Mouse (Mus musculus): ENCODE results near the gene Tmem109. TPM values are rescaled to one million over a fixed set of nuclear protein-coding genes. Genes with fewer than 3 reads are reported as not detected.

Tmem109 gene
- polyA plus RNA-seq, 1 experiment from 2014 or later = 21.9 TPM

DNA sequence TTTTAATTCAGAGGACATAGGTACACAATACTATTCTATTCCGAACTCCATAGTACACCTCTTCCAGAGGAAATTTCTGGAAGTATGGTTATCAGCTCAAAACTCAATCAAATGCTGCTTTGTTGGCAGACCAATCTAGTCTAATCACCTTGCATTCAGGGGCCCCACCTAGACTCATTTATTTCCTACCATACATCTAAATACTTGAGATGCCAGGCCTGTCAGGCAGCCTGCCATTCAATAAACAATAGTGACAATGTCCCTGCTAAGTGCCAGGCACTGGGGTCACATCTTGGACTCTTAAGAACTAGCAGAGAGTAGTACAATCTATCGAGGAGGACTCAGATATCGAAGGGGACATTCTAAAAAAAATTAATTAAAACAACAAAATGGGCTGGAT is 10.4 kb upstream of the Tmem109 start:
- no peaks in the 10 kb centered on the region for H3K9me3 ChIP-seq (replicated peaks)
- ATAC-seq (ENCODE audit: low read depth) = no peak
- H3K36me3 ChIP-seq = peaks cover 2% of the 10 kb centered on the region; the same call in 1 of the 2 replicates
- H3K27me3 ChIP-seq = no peaks in the 10 kb centered on the region
- DNase-seq = no peak
- H3K27ac ChIP-seq = no peak overlapping the region
- H3K9ac ChIP-seq = no peak overlapping the region
- H3K4me2 ChIP-seq = no peak overlapping the region
- peaks cover 26% of the 10 kb centered on the region for H3K4me1 ChIP-seq (replicated peaks)
- 73% methylated on average over 3 of the region's 3 CpGs for WGBS (ENCODE audit: insufficient replicate concordance)
- H3K4me3 ChIP-seq (replicated peaks) = no peak overlapping the region

DNA sequence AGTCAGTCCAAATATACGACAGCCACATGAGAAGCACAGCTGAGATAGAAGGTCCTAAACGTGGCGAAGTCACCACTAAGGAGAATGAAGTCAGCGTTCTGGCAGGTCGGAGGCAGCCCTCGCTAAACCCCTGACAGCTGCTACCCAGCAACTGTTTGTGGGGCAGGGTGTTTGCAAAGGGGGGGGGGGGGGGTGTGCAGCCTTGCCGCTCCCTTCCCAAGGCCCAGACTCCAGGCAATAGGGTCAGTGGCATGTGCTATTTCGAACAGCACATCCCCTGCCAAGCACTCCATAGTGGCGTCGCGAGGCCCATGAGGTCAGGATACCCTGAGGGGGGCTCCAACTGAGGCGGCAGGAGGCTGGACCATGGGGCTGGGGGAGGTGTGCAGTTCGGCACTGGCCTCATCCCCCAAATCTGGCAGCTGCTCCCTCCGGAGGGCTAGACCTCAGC is 801 bp downstream of the Tmem109 start:
- Histone ChIP-seq H3K9ac (peak overlapping the region; percentile 76), H3K4me2 (peak overlapping the region; percentile 92), H3K27ac (no peak overlapping the region), H3K4me1 (replicated peaks) (peaks cover 28% of the 10 kb centered on the region), H3K36me3 (no peaks in the 10 kb centered on the region), H3K4me3 (replicated peaks) (peak overlapping the region; percentile 64), H3K9me3 (replicated peaks) (no peaks in the 10 kb centered on the region), H3K27me3 (no peaks in the 10 kb centered on the region)
- DNase-seq = no peak
- 5% methylated on average over 14 of the region's 14 CpGs for WGBS (ENCODE audit: insufficient replicate concordance)
- ATAC-seq (ENCODE audit: low read depth) = peak; percentile 50

GRCm38 (mm10) chr19:10880085-10880974 is 1.5 kb downstream of the Tmem109 start:
- H3K36me3 ChIP-seq = no peaks in the 10 kb centered on the region

DNA sequence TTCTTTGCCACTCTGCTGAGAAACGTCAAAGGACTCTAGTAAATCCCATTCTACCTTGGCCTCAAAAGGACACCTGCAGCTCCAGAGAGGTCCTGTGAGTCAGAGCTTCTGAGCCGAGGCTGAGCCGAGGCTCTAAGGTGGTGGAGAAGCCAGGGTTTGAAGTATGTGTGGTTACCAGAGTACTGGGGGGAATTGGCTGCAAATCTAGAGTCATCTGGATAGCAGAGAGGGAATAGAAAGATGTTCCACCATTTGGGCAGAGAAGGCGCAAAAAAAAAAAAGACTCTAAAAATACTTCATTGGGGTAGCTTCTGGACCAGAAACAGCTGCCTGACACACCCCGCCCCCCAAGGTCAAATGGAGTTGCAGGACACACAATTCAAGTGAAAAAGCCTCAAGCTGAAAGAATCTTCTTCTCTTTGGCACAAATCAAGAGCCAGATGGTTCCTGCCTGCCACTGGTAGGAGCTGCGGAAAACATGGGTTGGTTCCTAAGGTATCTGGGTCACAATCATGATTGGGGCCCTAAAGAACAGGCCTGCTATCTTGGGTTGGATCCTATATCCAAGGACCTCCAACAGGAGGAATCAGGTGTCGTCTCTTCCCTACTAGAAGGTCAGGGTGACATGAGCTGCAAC is 3.5 kb downstream of the Tmem109 start:
- Histone ChIP-seq H3K36me3 (peaks cover 11% of the 10 kb centered on the region), H3K4me1 (replicated peaks) (peaks cover 28% of the 10 kb centered on the region), H3K27ac (no peak overlapping the region), H3K9ac (no peak overlapping the region), H3K4me2 (no peak overlapping the region), H3K27me3 (no peaks in the 10 kb centered on the region), H3K9me3 (replicated peaks) (no peaks in the 10 kb centered on the region), H3K4me3 (replicated peaks) (no peak overlapping the region)
- ATAC-seq (ENCODE audit: low read depth) = no peak
- 78% methylated on average over 7 of the region's 7 CpGs for WGBS (ENCODE audit: insufficient replicate concordance)
- DNase-seq = no peak

More at GRCm38 (mm10) chr19:10880085-10880974, 1.5 kb downstream of the Tmem109 start:
- H3K27ac ChIP-seq = no peak overlapping the region
- no peaks in the 10 kb centered on the region for H3K9me3 ChIP-seq (replicated peaks)
- no peak for DNase-seq
- H3K4me3 ChIP-seq (replicated peaks) = peak overlapping the region; percentile 64
- H3K27me3 ChIP-seq = no peaks in the 10 kb centered on the region
- peaks cover 28% of the 10 kb centered on the region for H3K4me1 ChIP-seq (replicated peaks)
- ATAC-seq (ENCODE audit: low read depth) = no peak; the same call in 1 of the 2 replicates
- H3K9ac ChIP-seq = no peak overlapping the region; the same call in 1 of the 2 replicates
- H3K4me2 ChIP-seq = peak overlapping the region; percentile 92
- 30% methylated on average over 6 of the region's 7 CpGs for WGBS (ENCODE audit: insufficient replicate concordance)

GRCm38 (mm10) chr19:10871328-10871961 is 10.4 kb downstream of the Tmem109 start:
- no peak overlapping the region for H3K4me3 ChIP-seq (replicated peaks)
- no peak overlapping the region for H3K9ac ChIP-seq
- H3K27ac ChIP-seq = no peak overlapping the region
- no peak overlapping the region for H3K4me2 ChIP-seq
- H3K4me1 ChIP-seq (replicated peaks) = peaks cover 10% of the 10 kb centered on the region
- H3K9me3 ChIP-seq (replicated peaks) = no peaks in the 10 kb centered on the region
- no peak for ATAC-seq (ENCODE audit: low read depth)
- DNase-seq = no peak
- 70% methylated on average over 14 of the region's 14 CpGs for WGBS (ENCODE audit: insufficient replicate concordance)
- peaks cover 31% of the 10 kb centered on the region for H3K36me3 ChIP-seq
- peaks cover 42% of the 10 kb centered on the region for H3K27me3 ChIP-seq

- DNase-seq = no peak
- Histone ChIP-seq H3K4me3 (replicated peaks) (no peak overlapping the region), H3K9ac (no peak overlapping the region), H3K36me3 (peaks cover 31% of the 10 kb centered on the region), H3K27ac (no peak overlapping the region), H3K9me3 (replicated peaks) (no peaks in the 10 kb centered on the region), H3K4me2 (no peak overlapping the region), H3K4me1 (replicated peaks) (peaks cover 10% of the 10 kb centered on the region), H3K27me3 (peaks cover 42% of the 10 kb centered on the region)
- no peak for ATAC-seq (ENCODE audit: low read depth)
- WGBS (ENCODE audit: insufficient replicate concordance) = 79% methylated on average over 3 of the region's 3 CpGs
Measured at GRCm38 (mm10) chr19:10870676-10871075, 11.1 kb downstream of the Tmem109 start.

DNA sequence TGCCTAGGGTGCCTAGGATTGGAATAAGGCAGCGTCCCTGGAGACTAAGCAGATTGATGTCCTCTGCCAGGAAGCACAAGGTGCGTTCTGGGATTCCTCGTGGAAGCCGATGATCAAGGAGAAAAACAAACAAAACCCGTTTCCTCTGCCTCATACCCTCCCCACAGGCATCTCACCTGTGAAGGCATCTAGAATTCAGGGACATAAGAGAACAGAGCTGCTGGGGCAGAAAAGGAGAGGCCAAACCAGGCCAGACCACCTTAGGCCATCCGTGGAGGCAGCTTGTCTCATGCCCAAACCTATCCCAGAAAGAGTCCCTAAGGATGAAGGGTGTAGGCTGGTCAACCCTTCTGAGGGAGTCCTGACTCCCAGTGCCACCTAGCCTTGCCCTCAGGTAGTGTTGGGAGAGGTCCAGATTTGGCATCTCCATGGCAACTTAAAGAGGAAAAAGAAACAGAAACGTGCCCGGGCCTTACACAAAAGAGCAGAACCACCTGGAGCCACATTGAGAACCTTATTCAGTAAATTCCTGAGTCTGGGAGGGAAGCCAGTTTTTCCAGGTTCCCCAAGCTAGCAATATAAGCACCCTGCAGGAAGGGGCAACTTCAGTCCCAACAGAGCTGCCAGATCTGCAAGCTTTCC is 11.8 kb downstream of the Tmem109 start, which contains the start of gene Tmem132a:
Tmem132a (minus strand) TSS at position 55 of the 642 bp plus-strand sequence.
- Histone ChIP-seq H3K27me3 (peaks cover 42% of the 10 kb centered on the region), H3K9ac (peak within 1 kb of the TSS; percentile 56; the same call in 1 of the 2 replicates), H3K4me2 (peak within 1 kb of the TSS; percentile 61), H3K27ac (no peak within 1 kb of the TSS), H3K9me3 (replicated peaks) (no peaks in the 10 kb centered on the region), H3K36me3 (peaks cover 31% of the 10 kb centered on the region), H3K4me3 (replicated peaks) (peak within 1 kb of the TSS; percentile 54), H3K4me1 (replicated peaks) (peaks cover 10% of the 10 kb centered on the region)
- 9% methylated on average over 8 of the region's 8 CpGs for WGBS (ENCODE audit: insufficient replicate concordance)
- DNase-seq = no peak
- no peak for ATAC-seq (ENCODE audit: low read depth)

- H3K4me3 ChIP-seq (replicated peaks) = peak overlapping the region; percentile 54
- no peak overlapping the region for H3K27ac ChIP-seq
- peak overlapping the region; percentile 56; the same call in 1 of the 2 replicates for H3K9ac ChIP-seq
- H3K9me3 ChIP-seq (replicated peaks) = no peaks in the 10 kb centered on the region
- peaks cover 42% of the 10 kb centered on the region for H3K27me3 ChIP-seq
- peaks cover 31% of the 10 kb centered on the region for H3K36me3 ChIP-seq
- ATAC-seq (ENCODE audit: low read depth) (peak; percentile 77), DNase-seq (no peak)
- WGBS (ENCODE audit: insufficient replicate concordance) = under 1% methylated on average over 43 of the region's 43 CpGs
- peak overlapping the region; percentile 61 for H3K4me2 ChIP-seq
- H3K4me1 ChIP-seq (replicated peaks) = peaks cover 10% of the 10 kb centered on the region
Measured at GRCm38 (mm10) chr19:10869241-10869885, 12.4 kb downstream of the Tmem109 start.

GRCm38 (mm10) chr19:10868623-10869141 is 13.1 kb downstream of the Tmem109 start:
- ATAC-seq (ENCODE audit: low read depth) (no peak), DNase-seq (no peak)
- 3% methylated on average over 17 of the region's 17 CpGs for WGBS (ENCODE audit: insufficient replicate concordance)
- peaks cover 24% of the 10 kb centered on the region for H3K36me3 ChIP-seq
- H3K27ac ChIP-seq = no peak overlapping the region
- H3K4me3 ChIP-seq (replicated peaks) = peak overlapping the region; percentile 54
- H3K4me2 ChIP-seq = peak overlapping the region; percentile 61
- no peaks in the 10 kb centered on the region for H3K9me3 ChIP-seq (replicated peaks)
- peaks cover 10% of the 10 kb centered on the region for H3K4me1 ChIP-seq (replicated peaks)
- peaks cover 42% of the 10 kb centered on the region for H3K27me3 ChIP-seq
- no peak overlapping the region for H3K9ac ChIP-seq

- Histone ChIP-seq H3K36me3 (peaks cover 23% of the 10 kb centered on the region), H3K4me3 (replicated peaks) (peak overlapping the region; percentile 54), H3K9me3 (replicated peaks) (no peaks in the 10 kb centered on the region), H3K9ac (no peak overlapping the region), H3K27me3 (peaks cover 42% of the 10 kb centered on the region), H3K27ac (no peak overlapping the region), H3K4me2 (peak overlapping the region; percentile 61), H3K4me1 (replicated peaks) (peaks cover 10% of the 10 kb centered on the region)
- DNase-seq (no peak), ATAC-seq (ENCODE audit: low read depth) (no peak)
- WGBS (ENCODE audit: insufficient replicate concordance) = 34% methylated on average over 5 of the region's 5 CpGs
Measured at GRCm38 (mm10) chr19:10867946-10868622, 13.7 kb downstream of the Tmem109 start.
